Mouse (Mus musculus) hematopoietic multipotent progenitor cell, adult 10-12 weeks (in vitro differentiated cells): Measurements from ENCODE around the gene Olfr1026. TPM values are rescaled to one million over a fixed set of nuclear protein-coding genes. Genes with fewer than 3 reads are reported as not detected.

Experiments
- polyA plus RNA-seq: library from polyadenylated mRNA; stranded (reverse); fragments of >175 nt; gene quantifications from 2 replicates; pipeline ENCODE4 v1.2.3, GENCODE M21; 2012; ENCODE audit warnings: low replicate concordance

Olfr1026 gene
- not detected in 2 replicates for polyA plus RNA-seq

GRCm38 (mm10) chr2:85921258-85921657 lies at the start of gene Olfr1026:
Olfr1026 (plus strand) TSS chr2:85921558.

GRCm38 (mm10) chr2:85885340-85885739 lies 36.0 kb upstream of the Olfr1026 start, which contains the start of gene Olfr1023:
Olfr1023 (plus strand) TSS chr2:85885640.

GRCm38 (mm10) chr2:85904952-85905351 lies 16.4 kb upstream of the Olfr1026 start, which contains the start of gene Olfr1024:
Olfr1024 (minus strand) TSS chr2:85905052.

GRCm38 (mm10) chr2:85914893-85915292 lies 6.5 kb upstream of the Olfr1026 start, which contains the start of gene Olfr1025-ps1:
Olfr1025-ps1 (plus strand) TSS chr2:85915193.

GRCm38 (mm10) chr2:85950137-85950536 lies 28.8 kb downstream of the Olfr1026 start, which contains the start of gene Olfr1028:
Olfr1028 (plus strand) TSS chr2:85950437.

GRCm38 (mm10) chr2:85973595-85973994 lies 52.2 kb downstream of the Olfr1026 start, which contains the start of gene Olfr1029:
Olfr1029 (plus strand) TSS chr2:85973895.

Other genes starting within 250 kb of the Olfr1026 start
- gene Olfr1006, start 242.8 kb upstream of the Olfr1026 start, polyA plus RNA-seq = not detected in 2 replicates
- not detected in 2 replicates for gene Olfr1008, start 232.1 kb upstream of the Olfr1026 start, polyA plus RNA-seq
- gene Olfr1009, start 206.1 kb upstream of the Olfr1026 start, polyA plus RNA-seq = not detected in 2 replicates
- gene Olfr1012, start 158.8 kb upstream of the Olfr1026 start, polyA plus RNA-seq = not detected in 2 replicates
- gene Olfr1013, start 154.5 kb upstream of the Olfr1026 start, polyA plus RNA-seq = not detected in 2 replicates
- gene Olfr1014, start 148.8 kb upstream of the Olfr1026 start, polyA plus RNA-seq = not detected in 2 replicates
- gene Olfr1015, start 139.5 kb upstream of the Olfr1026 start, polyA plus RNA-seq = not detected in 2 replicates
- not detected in 2 replicates for gene Olfr1016, start 119.0 kb upstream of the Olfr1026 start, polyA plus RNA-seq
- not detected in 2 replicates for gene Olfr1018, start 103.1 kb upstream of the Olfr1026 start, polyA plus RNA-seq
- gene Olfr1019, start 76.1 kb upstream of the Olfr1026 start, polyA plus RNA-seq = not detected in 2 replicates
- gene Olfr1020, start 74.5 kb upstream of the Olfr1026 start, polyA plus RNA-seq = not detected in 2 replicates
- not detected in 2 replicates for gene Olfr1022, start 53.0 kb upstream of the Olfr1026 start, polyA plus RNA-seq
- gene Olfr1023, start 35.9 kb upstream of the Olfr1026 start, polyA plus RNA-seq = not detected in 2 replicates
- gene Olfr1024, start 16.5 kb upstream of the Olfr1026 start, polyA plus RNA-seq = not detected in 2 replicates
- gene Olfr1025-ps1, start 6.4 kb upstream of the Olfr1026 start, polyA plus RNA-seq = not detected in 2 replicates
- not detected in 2 replicates for gene Olfr1028, start 28.9 kb downstream of the Olfr1026 start, polyA plus RNA-seq
- not detected in 2 replicates for gene Olfr1029, start 52.3 kb downstream of the Olfr1026 start, polyA plus RNA-seq
- not detected in 2 replicates for gene Olfr1030, start 57.7 kb downstream of the Olfr1026 start, polyA plus RNA-seq
- not detected in 2 replicates for gene Olfr1031, start 68.7 kb downstream of the Olfr1026 start, polyA plus RNA-seq
- gene Olfr1032, start 84.0 kb downstream of the Olfr1026 start, polyA plus RNA-seq = not detected in 2 replicates
- gene Olfr1033, start 99.1 kb downstream of the Olfr1026 start, polyA plus RNA-seq = not detected in 2 replicates
- gene Olfr1034, start 124.3 kb downstream of the Olfr1026 start, polyA plus RNA-seq = not detected in 2 replicates
- not detected in 2 replicates for gene Olfr1036, start 152.4 kb downstream of the Olfr1026 start, polyA plus RNA-seq
- not detected in 2 replicates for gene Olfr1037, start 165.8 kb downstream of the Olfr1026 start, polyA plus RNA-seq
- not detected in 2 replicates for gene Olfr1039, start 214.4 kb downstream of the Olfr1026 start, polyA plus RNA-seq
- gene Olfr1040, start 225.2 kb downstream of the Olfr1026 start, polyA plus RNA-seq = not detected in 2 replicates
- gene Olfr1042, start 240.3 kb downstream of the Olfr1026 start, polyA plus RNA-seq = not detected in 2 replicates
- not detected in 2 replicates for gene Olfr1043, start 246.0 kb downstream of the Olfr1026 start, polyA plus RNA-seq